ENCODE assay signal across 21 mouse cellular contexts in genomic region chr9:14147731-14148130, GRCm38 (mm10).
A peak's percentile ranks its signal among the peaks of the same experiment; 100 is the strongest.
DNase-seq lines count a peak whose midpoint lies in the region; ATAC-seq lines count a peak whose summit lies in the region.
"Had no signal": no experiment of that assay in that cellular context is flagged by ENCODE, and none has a peak within 500 bp of the region (broad histone marks: within the 10 kb centered on the region; RNA-seq: fewer than 3 reads in every experiment).

No protein-coding gene starts in this region.

- no peak overlapping the region for H3K4me2 ChIP-seq in kidney, embryonic 14.5 days (replicated peaks; ENCODE audit: low read depth, low read length)
- H3K4me2 ChIP-seq: embryonic facial prominence, embryonic 15.5 days; heart, embryonic 15.5 days; hindbrain, embryonic 15.5 days; limb, embryonic 15.5 days; midbrain, embryonic 11.5 days; neural tube, embryonic 12.5 days had no signal

- no peak for ATAC-seq in kidney, embryonic 14.5 days (ENCODE audit: low FRiP score, low TSS enrichment)
- ATAC-seq: intestine, postnatal 0 days had no signal

- no peaks in the 10 kb centered on the region for H3K27me3 ChIP-seq in kidney, embryonic 14.5 days (ENCODE audit: control insufficient read depth, insufficient read depth, low read length)
- H3K27me3 ChIP-seq: embryonic facial prominence, embryonic 15.5 days; heart, embryonic 15.5 days; hindbrain, embryonic 15.5 days; limb, embryonic 15.5 days; neural tube, embryonic 12.5 days had no signal

- no peak overlapping the region for H3K4me3 ChIP-seq in kidney, embryonic 14.5 days (ENCODE audit: low read length)
- H3K4me3 ChIP-seq: embryonic facial prominence, embryonic 15.5 days; heart, embryonic 15.5 days; hindbrain, embryonic 15.5 days; limb, embryonic 15.5 days; neural tube, embryonic 12.5 days had no signal

- H3K9ac ChIP-seq in kidney, embryonic 14.5 days (ENCODE audit: low read depth, low read length): no peak overlapping the region
- H3K9ac ChIP-seq: embryonic facial prominence, embryonic 15.5 days; heart, embryonic 15.5 days; hindbrain, embryonic 15.5 days; limb, embryonic 15.5 days; neural tube, embryonic 12.5 days had no signal

- H3K4me1 ChIP-seq in kidney, embryonic 14.5 days (ENCODE audit: control insufficient read depth, insufficient read depth, low read length): no peaks in the 10 kb centered on the region
- H3K4me1 ChIP-seq: hindbrain, embryonic 15.5 days; limb, embryonic 15.5 days; neural tube, embryonic 12.5 days had no signal

- DNase-seq in kidney, adult 11 months: peak; percentile 10
- DNase-seq in heart, postnatal 10 days: peak; percentile 62 to 64
- peak; percentile 12 to 15 for DNase-seq in kidney, adult 8-10 months
- DNase-seq in skeletal muscle tissue, adult 2 months (ENCODE audit: low read depth, low spot score): peak; percentile 44
- DNase-seq in lung, adult 18-20 months: no peak
- no peak for DNase-seq in c-Kit-positive CD71-positive TER-119-positive erythroid progenitor cells, embryonic 14.5 days (ENCODE audit: low spot score)
- DNase-seq: cerebellum, postnatal 14 days; embryo, embryonic 11 days; lung, adult 2 months; right cerebral cortex, postnatal 14 days; thymus, postnatal 14 days had no signal

- no peak overlapping the region for H3K27ac ChIP-seq in kidney, embryonic 14.5 days (ENCODE audit: low read depth, low read length)
- H3K27ac ChIP-seq: embryonic facial prominence, embryonic 15.5 days; heart, embryonic 15.5 days; hindbrain, embryonic 15.5 days; limb, embryonic 15.5 days; neural tube, embryonic 12.5 days; stomach, postnatal 0 days had no signal

- 63% methylated on average over 4 of the region's 4 CpGs for WGBS in kidney, embryonic 14.5 days

- no peaks in the 10 kb centered on the region for H3K9me3 ChIP-seq in kidney, embryonic 14.5 days (ENCODE audit: control insufficient read depth, low read length)
- H3K9me3 ChIP-seq: embryonic facial prominence, embryonic 15.5 days; G1E; heart, embryonic 15.5 days; hindbrain, embryonic 15.5 days; limb, embryonic 15.5 days; neural tube, embryonic 12.5 days had no signal

- intact Hi-C loops in heart, postnatal 10 days (cut with DNase I): no loop called here

- no peaks in the 10 kb centered on the region for H3K36me3 ChIP-seq in kidney, embryonic 14.5 days (ENCODE audit: control insufficient read depth, insufficient read depth, low read length)
- H3K36me3 ChIP-seq: embryonic facial prominence, embryonic 15.5 days; G1E; heart, embryonic 15.5 days; hindbrain, embryonic 15.5 days; limb, embryonic 15.5 days; neural tube, embryonic 12.5 days had no signal

Comparison
In these comparisons a context has a peak if more than half of its experiments do, and no peak if none do; other contexts are left out.
1. DNase-seq: peak in kidney, adult 11 months (single experiment), heart, postnatal 10 days (2 of 2), kidney, adult 8-10 months (2 of 2) and skeletal muscle tissue, adult 2 months (single experiment); none in lung, adult 18-20 months (0 of 2) and c-Kit-positive CD71-positive TER-119-positive erythroid progenitor cells, embryonic 14.5 days (single experiment).